Mouse (Mus musculus) heart, adult 9 months (tissue): ENCODE results near the gene Prkd3.

ENCODE experiments used
- DNase-seq, 2 experiments: peaks; one replicate each; pipeline ENCODE4 v3.0.0; 2022; ENCODE audit warnings: low spot score in 2 of 2

The Prkd3 gene

DNA sequence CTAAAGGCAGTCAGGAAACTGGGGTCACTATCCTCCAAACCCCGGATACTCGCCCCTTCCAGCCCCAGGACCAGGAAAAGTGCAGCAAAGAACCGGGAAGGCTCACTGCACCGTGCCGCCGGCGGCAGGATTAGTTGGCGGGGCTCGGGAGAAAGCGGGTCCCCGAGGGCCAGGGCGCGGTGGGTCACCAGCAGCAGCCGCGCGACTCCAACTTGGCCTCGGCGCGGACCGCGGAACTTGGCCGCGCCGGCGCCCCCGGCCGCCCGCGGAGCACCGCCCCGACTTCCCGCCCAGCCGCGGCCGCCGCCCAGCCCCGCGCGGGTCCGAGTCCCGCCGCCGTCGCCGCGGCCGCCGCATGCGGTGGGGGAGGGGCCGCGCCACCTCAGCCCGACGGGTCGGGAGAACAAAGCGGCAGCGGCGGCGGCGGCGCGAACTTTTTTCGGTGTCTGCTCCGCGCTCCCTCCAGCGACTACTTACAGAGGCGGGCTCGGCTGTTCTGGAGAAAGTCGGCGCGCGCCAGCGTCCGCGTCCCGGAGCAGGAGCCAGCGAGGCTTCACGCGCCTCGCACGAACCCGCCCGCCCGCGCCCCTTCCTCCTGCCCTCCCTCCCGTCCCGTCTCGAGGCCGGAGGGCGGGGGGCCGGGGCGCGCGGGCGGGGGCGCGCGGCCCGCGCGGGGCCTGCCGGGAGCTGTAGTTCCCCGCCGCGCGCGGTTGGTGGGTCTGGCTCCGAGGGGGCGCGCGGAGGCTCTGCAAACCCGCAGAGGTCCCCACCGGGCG is at the start of gene Prkd3:
Gene Prkd3 (minus strand): TSS at position 609 of the 776 bp plus-strand sequence.
- DNase-seq = peak; percentile 66 to 68

DNA sequence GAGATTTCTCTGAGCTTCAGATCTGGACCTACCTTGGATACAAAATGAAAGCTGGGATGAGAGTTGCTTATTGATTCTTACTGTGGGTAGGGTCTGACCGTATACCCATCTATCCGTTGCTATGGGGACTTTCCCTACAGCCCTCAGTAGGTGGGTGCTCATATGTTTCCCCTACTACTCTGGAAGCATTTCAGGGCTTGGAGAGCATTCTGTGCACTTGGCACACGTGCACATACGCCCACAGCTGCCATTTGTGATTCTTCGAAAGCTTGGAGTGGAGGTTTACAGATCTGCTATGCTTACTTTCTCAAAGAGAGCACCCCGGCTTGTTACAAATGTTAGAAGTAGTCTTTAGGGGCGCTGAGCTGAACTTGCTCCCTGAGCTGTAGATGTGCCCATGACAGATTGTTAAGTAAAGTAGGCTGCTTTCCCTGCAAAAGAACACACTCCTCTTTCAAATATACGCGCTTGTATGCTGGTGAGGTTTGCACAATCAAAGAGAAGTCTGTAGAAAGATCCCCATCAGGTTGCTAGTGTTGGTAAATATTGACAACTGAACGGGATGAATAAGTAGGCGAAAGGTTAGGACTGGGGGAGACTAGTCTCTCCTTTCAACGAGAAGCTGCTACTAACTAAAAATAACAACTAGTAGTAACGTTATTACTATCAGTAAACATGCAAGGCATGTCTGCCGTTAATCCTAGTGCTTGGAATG is 49.3 kb upstream of the Prkd3 start:
- DNase-seq = no peak

DNA sequence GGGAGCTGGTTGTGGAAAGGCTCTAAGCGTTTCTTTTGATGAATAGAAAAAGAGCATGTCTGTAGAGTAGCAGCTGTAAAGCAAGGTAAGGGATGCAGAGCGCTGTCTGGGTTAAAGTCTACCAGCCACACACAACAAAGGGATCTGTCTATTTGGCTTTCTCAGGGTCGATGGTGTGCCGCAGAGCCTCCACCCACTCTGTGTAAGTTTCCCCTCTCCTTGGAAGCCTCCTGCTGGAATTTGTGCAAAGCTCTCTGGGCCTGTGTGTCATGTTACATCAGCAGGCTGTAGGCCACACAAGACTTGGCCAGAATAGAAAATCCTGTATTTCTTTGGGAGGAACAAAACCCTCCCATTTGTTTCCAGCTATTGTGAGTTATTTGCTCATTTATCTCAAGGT is 48.4 kb upstream of the Prkd3 start:
- peak; percentile 24 to 27 for DNase-seq

DNA sequence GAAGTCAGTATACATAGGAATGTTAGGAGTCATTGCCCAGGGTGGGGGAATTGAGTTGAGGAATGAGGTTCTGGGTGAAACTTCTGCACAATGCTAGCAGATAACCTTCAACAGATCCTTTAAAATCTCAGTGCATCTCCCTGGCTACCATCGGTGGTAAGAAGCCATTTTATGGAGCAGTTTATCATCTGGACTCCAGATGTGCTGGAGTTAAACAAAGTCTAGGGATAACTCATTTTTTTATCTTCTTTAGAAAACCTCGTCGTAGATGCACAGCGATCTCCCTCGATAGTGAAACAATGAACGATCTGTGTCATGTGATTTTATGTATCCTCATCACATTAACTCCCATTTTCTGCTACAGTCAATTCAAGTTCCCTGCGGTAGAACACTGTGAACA is 48.0 kb upstream of the Prkd3 start:
- DNase-seq = no peak

DNA sequence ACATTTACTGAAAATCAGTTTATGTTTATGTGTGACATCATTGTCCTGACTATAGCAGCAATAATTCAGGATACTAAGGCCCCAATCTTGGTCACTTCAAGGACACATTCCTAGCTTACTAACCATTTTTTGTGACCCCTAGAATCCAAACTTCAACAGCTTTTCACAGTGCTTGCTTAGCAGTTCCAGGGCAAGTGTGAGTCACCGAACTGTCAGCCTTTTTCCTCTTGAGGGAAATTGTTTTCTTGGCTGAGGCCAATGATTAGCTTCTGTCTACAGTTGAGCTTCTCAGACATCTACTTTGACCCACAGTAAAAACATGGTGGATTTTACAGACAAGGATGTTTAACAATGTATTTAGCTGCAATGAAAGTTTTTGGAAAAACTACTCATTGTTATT is 43.6 kb upstream of the Prkd3 start:
- DNase-seq = no peak

DNA sequence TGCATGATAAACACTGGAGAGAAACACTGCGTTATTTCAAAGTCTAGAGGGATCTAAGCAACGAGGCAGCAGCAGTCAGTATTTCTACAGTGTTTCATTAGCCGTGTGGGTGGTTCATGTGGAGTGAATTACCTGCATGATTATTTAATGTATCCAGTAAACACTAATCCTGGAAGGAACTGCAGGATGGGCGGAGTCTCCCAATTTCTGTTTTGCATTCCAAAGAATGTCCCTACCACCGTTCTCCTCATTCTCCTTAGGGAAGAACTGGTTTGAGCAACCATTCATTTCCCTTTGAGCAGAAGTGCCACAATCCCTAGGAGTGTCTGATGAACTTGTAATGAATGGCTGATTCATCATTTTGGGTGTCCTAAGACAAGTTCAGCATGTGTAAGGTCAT is 39.6 kb upstream of the Prkd3 start:
- DNase-seq = no peak

DNA sequence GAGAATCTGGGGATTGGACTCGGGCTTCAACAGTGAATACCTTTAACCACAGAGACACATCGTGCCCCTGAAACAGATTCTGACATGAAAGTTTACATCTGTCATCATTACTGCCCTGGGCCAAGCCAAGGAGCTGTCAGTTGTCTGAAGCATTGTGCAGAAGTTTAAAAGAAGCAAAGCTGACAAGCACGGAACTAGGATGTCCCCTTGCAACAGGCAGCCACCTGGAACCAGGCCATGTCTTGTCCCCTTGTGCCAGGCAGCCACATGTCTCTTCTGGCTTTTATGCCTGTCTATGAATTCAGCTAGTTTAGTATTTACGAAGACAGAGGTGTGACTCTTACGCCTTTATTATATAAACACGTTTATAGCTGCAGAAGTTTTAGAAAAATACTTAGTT is 37.7 kb upstream of the Prkd3 start:
- DNase-seq = no peak

DNA sequence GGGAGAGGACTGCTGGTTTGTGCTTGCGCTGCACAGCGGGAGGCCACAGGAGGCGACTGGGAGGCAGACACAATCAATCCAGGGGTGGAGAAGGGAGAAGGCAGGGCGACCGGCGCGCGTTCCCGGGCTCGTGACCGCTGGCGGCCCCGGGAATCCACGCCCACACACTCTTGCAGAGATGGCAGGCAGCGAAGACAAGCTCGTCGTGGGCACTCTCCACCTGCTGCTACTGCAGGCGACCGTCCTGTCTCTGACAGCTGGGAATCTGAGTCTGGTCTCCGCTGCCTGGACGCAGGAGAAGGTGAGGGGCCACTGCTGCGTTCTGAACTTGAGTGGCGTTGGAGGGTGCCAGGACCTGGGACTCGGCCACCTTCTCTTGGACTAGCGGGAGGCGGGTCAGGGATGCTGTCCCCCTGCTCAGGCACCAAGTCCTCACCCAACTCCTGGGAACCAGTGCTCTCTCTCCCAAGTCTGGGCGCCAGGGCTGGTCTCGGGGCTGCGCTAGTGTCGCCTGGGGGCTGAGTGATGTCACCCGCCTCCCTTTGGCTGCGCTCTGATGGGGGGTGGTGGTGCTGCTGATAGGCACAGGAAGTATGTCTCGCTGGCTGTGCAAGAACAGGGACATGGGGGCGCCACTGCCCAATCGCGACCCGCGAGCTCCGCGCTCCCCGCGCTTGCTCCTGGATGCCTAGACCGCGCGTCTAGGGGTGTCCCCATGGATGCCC is 31.6 kb upstream of the Prkd3 start:
- peak; percentile 38 to 48 for DNase-seq

DNA sequence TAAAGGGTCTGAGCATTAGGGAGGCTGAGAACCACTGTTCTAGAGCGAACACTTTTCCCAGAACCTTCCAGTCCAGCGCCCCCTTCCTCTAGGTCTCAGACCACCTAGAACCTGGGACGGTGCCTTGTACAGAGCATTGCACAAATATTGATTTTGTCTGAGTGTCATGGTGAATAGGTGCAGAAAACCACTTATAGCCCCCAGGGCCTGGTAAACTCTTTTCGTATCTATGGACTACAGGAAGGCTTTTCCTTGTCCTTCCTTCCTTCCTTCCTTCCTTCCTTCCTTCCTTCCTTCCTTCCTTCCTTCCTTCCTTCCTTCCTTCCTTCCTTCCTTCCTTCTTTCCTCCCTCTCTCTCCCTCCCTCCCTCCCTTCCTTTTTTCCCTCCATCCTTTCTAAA is 31.0 kb upstream of the Prkd3 start, which contains the start of gene Qpct:
Gene Qpct (plus strand): TSS at position 301 of the 400 bp plus-strand sequence.
- DNase-seq = no peak

DNA sequence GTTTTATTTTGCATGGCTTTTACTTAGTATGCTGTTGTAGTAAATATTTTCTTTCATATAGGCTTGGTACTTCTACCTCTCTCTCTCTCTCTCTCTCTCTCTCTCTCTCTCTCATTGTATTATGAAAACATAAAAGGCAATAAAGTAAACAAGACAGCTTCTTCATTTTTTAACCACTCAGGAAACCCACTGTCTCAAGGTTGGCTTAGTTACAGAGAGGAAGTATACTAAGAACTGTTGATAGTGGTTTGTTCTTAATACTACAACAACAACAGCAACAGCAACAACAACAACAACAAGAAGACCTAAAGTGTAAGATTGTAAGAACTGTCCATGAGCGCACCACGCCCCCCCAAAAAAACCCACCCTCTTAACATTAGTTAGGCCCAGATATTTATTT is 23.1 kb upstream of the Prkd3 start:
- DNase-seq = no peak

DNA sequence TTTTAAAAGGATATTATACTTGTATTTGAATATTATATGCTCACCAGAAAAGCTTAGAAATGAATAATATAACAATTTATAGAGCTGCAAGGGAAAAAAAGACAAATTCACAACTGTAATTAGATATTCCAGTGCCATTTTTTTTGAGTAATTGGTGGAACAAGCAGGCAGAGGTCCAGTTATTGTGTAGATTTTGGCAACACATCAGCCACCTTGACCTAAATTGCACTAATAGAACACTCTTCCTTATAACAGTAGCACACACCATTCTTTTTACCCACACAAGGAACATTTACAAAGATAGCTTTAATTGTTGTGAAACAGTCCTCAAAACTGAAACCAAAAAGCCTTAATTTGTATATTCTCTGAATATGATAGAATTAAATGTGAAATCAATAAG is 19.0 kb upstream of the Prkd3 start:
- no peak for DNase-seq

DNA sequence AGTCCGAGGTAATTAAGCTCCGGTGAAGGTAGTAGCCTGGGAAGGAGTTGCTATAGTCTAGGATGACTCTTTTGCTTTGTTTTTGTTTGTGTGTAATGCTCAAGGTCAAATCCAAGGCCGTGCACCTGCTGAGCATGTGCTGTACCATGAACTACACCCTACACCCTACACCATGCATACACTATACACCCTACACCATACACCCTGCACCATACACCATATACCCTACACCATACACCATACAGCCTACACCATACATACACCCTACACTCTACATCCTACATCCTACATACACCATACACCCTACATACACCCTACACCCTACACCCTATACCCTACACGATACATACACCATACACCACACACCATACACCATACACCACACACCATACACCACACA is 12.2 kb upstream of the Prkd3 start:
- DNase-seq = no peak

DNA sequence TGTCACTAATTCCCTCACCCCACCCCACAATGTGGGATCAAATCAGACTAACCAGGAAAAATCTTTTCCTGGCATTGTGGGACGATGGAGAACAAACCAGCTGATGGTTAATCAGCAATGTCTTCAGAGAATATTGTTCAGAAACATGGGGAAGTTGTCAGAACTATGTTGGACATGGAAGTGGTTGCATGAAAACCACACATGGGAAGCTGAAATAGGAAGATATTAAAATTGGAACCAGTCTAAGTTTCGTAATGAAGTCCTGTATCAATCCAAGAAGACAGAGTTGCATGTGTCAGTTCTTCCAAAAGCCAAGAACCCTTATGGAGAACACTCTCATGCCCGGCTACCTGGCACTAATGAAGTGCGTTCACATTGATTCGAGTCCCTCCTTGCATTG is 11.0 kb upstream of the Prkd3 start:
- no peak for DNase-seq

DNA sequence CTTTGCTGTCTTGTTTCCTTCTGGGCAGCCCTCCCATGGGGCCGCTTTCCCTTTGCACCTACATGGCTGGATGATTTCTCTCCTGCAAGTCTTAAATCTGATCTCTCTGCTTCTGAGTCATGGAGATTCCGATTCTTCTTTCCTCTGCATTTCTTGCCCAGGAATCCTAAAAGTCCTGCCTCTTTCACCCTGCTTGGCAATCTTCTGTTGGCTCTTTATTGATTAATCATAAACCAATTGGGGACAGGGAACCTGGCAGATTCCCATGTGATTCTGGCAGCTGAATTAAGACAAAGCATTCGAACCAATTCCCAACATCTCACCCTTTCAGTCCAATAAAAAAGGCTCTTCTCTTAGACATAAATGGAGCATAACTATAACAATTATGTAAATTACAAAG is 8.6 kb upstream of the Prkd3 start:
- DNase-seq = no peak

DNA sequence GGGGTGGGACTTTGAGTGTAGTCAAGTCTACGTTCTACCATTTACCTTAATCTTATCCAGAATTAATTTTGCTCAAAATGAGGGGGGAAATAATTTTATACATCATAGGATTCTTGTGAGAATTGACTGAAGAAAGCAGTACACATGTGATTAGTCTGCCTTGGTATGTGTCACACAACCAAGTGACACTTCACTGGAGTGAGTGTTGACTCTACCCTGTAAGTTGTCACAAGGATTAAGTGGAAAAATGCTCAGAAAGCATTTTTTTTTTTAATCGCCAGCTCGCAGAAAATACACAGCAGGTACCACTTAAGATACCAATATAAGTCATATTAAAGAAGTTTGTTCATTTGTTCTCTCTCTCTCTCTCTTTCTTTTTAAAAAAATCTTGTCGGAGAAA is 3.9 kb upstream of the Prkd3 start:
- DNase-seq = no peak

DNA sequence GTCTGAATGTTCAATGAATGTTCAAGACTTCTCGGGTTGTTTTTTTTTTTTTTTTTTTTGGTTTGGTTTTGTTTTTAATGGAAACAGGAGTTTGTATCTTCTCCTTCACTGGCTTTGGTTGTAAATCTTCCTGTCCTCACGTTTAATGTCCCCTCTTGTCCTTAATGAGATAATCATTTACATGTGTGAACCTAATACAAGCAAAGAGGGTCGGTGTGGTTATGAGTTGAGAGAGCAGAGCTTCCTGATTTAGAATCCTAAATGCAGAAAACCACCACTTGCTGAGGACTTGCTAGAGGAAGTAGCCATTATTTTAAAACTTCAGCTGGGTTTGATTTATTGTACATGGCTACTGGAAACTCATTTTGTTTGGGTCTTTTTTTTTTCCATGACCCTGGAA is 2.1 kb upstream of the Prkd3 start:
- DNase-seq = no peak

DNA sequence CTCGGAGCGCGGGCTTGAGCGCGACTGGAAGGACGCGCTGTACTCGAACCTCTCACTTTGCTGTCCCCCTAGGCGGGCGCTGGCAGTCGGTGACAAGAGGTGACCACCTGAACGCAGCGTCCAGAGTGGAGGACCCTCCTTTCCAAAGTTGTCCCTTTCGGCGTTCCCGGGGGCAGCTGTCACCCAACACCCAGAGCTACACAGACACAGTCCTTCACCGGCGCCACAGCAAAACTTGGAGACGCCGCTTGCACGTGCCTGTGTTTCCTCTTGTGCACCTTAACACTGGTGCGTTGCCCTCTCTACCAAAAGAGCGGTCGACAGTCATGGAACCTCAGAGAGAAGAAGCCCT is 344 bp upstream of the Prkd3 start:
- DNase-seq = no peak

DNA sequence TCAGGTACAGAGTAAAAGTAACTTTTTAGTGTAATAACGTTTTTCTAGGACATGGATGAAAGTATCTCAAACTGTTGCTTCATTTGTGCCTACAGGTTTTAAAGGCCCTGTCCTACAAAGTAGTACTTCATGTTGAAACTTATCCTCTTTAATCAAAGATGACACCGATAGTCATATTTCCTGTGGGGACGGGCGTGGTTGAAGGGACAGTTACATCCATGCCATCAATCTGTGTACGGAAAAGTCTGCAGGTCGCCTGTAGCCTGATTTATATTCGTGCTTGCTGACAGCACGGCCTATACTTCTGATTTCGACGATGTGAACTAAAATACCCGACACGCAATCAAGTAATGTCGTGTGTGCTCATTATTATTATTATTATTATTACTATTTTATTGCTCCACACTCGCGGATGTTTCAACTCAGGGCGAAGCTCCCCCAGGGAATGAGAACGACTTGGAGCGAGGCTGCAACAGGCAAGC is 849 bp downstream of the Prkd3 start:
- no peak for DNase-seq

DNA sequence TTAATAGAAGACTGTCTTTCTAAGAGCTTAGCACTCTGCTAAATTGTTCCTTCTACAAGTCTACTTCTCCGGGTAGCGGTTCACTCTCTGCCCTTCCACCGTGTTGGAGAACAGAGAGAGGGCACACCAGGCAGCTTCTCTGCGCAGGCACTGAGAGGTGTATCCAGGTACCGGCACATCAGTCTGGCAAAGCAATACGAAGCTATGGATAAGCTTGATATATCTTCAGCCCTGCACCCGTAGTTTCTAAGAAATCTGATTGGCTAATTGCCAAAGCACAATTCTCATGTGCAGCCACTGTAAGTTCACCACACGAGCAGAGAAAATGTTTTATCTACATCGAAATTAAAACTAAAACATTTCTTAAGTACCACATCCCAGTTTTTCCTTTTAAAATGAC is 2.2 kb downstream of the Prkd3 start:
- no peak for DNase-seq

DNA sequence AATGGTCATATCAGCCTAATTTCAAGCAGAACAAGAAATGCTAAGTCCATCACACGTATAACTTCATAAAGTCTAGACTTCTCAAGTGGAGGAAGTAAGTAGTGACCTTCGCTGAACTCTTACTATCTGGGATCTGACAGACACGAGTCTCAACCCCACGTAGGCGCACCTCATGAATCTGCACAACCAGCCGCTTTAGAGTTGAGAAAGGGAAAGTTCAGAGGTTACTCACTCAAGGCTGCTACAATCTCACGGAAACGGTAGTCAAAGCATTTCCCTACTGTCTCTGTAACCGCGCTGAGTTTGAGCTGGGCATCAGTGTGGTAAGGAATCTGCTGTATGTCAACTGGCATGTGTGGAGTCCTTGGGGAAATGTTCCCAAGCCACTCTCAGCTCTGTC is 4.8 kb downstream of the Prkd3 start:
- DNase-seq = no peak

DNA sequence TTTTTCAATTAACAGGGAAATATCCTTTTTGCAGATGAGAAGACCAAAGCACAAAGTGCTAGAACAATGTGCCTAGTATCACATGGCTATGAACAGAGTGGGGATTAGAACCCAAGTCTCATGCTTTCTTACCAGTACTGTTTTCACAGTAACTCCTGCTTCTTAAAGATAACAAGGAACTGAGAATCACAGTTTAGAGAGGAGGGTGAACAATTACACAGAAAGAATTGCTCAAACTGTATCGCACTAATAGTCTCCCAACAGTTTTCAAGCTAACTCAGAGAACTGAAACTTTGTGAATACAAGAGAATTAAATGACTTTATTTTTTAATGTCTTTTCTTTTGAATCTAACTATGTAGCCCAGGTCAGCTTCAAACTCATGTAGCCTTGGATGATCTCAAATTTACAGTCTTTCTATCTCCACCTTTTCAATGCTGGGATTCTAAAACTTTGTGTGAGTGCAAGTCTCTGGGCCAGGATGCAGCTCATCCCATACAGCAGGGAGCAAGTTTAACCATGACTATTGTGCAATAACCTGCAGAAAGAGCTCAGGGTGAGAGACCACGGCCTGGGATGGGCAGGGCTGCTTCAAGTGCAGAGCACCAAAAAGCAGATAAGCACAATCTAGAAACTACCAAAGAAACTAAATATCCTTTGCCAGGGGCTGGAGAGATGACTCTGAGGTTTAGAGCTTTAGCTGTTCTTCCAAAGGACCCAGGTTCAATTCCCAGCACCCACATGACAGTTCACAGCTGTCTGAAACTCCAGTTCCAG is 5.5 kb downstream of the Prkd3 start:
- DNase-seq = no peak

DNA sequence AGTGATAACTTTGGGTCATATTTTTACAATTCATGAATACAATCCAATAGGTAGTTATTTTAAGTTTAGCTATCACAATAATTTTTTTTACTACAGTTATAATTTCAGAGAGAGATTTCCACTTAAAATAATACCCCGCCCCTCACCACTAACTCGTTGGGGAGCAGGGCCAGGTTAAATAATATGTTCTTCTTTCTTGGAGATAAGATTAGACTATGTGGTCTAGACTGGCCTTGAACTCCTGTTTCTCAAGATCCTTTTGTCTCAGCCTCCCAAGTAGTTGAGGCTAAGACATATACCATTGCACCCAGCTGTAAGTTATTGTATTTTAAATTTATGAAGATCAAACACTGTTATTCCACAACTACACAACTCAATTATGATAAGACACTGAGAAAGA is 7.0 kb downstream of the Prkd3 start:
- DNase-seq = no peak
